Mouse (Mus musculus) ovary, postnatal 10 days (tissue): Measurements from ENCODE around the gene Hoxb3.

ENCODE experiments used
- DNase-seq: peaks from one replicate; pipeline ENCODE4 v3.0.0; 2022; ENCODE audit warnings: low spot score

Hoxb3 gene

DNA sequence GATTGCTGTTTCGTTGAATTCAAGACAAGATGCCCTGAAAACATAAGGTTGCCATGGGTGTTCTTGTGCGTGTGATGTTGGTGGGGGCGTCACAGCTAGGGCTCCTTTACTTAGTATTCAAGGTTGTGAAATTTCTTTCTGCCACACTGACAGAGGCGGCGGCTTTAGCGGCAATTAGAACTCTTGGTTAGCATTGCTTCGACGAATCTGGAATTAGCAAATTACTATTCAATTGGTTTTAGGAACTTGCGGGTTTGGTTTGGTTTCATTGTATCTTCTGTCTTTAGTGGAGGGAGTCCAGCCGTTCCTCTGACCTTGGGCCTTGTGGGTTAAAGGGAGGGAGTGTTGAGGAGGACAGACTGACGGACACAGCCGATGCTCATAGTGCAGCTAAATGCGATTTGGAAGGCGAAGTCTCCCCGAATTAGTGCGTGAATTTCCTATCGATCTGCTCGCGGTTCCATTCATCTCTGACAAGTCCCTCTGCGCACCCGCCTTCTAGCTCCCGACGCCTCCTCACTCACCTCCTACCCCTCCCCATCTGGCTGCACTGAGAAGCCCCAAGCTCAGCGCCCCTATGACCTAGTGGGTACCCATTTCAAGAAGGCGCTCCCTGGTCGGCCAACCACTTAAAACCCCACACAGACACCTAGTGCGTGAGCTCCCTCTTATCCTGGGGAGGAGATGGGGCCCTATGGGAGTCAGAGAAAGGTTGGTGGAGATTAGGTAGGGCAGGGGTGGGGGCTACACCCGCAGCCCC is 5.3 kb upstream of the Hoxb3 start, which contains the start of gene Hoxb4:
Hoxb4 (plus strand) TSS at position 660 of the 760 bp plus-strand sequence.
- no peak for DNase-seq

DNA sequence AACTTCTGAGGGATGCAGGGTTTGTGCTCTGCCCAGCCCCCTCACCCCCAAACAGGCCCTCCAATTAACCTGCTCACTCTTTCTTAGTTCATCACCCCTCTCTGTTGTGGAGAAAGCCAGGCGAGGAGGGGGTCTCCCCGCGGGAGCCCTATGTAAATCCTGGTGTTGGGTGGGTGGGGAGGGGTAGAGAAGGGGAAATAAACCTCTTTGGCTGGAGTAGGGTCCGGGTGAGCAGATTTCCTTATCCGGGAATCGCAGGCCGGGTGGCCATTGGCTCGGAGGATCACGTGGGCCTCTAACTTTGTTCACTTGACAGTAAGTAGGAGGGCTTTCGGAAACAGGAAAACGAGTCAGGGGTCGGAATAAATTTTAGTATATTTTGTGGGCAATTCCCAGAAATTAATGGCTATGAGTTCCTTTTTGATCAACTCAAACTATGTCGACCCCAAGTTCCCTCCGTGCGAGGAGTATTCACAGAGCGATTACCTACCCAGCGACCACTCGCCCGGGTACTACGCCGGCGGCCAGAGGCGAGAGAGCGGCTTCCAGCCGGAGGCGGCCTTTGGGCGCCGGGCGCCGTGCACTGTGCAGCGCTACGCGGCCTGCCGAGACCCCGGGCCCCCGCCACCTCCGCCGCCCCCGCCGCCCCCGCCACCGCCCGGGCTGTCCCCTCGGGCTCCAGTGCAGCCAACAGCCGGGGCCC is 4.6 kb upstream of the Hoxb3 start:
- DNase-seq: no peak

DNA sequence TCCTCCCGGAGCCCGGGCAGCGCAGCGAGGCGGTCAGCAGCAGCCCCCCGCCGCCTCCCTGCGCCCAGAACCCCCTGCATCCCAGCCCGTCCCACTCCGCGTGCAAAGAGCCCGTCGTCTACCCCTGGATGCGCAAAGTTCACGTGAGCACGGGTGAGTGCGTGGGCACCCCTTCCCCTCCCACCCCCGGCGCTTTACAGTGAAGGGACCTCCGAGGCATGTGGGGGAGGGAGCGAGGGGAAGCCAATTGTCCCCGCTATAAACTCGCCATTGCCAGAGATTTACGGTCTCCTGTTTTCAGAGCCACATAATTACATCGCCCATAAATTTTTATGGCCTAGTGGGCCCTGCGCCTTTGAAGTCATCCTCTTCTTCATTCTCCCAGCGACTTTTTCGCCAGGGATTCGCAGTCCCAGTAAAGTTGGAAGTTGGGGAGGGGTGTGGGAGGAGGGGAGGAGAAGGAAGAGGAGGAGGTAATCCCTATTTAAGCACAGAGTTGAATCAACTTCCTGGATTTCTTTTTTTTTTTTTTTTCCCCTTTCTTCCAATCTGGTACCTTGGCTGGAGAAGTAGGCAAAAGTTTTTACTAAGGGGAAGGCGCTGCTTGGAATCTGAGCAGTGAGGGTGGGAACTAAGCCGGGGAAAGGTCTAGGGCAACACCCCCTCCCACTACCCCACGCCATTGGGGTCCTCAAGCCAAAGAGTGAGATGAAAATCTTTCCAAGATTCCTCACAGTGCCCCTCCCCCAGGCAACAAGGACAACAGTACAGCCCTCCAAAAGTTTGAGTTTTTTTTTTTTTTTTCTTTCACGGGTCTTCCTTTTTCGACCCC is 3.8 kb upstream of the Hoxb3 start:
- DNase-seq: no peak

DNA sequence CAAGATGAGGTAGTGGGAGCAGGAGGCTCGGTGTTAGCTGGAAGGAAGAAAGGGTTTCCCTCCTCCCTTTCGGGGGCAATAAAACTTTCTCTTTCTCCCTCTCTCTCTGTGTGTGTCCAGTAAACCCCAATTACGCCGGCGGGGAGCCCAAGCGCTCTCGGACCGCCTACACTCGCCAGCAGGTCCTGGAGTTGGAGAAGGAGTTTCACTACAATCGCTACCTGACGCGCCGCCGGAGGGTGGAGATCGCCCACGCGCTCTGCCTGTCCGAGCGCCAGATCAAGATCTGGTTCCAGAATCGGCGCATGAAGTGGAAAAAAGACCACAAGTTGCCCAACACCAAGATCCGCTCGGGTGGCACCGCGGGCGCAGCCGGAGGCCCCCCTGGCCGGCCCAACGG is 3.2 kb upstream of the Hoxb3 start:
- no peak for DNase-seq

DNA sequence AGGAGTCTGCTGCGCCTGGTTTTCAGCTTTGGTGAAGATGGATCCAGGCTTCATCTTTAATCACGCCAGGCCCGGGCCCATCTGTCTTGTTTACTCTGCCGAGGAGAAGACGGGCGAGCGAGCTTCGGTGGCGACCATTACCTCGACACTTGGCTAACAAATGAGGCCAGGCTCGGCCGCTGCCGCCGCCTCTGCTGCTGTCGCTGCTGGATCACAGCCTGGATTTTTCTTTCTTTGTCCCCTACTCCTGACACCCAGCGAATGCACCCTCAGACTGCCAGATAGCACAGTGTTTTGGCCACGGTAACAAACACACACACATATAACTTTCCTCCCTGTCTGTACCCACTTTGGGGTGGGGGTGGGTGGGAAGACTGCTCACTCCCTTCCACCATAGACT is 2.4 kb upstream of the Hoxb3 start:
- no peak for DNase-seq

DNA sequence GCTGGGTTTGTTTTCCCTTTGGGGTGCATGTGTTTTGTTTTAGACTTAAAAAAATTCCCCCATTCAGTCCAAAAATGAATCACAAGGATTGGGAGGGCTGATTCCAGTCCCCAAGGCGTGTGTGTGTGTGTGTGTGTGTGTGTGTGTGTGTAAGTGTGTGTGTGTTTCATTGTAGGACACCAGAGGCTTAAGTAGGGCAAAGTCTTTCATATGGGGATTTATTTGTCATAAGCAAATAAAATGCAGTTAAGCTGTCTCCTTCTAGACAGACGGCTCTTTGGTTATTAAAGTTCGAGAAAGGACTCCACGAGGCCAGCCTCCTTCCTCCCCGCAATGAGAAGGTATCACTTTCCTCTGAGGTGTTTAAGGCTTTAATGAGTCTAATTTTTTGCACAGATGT is 1.3 kb upstream of the Hoxb3 start:
- no peak for DNase-seq

DNA sequence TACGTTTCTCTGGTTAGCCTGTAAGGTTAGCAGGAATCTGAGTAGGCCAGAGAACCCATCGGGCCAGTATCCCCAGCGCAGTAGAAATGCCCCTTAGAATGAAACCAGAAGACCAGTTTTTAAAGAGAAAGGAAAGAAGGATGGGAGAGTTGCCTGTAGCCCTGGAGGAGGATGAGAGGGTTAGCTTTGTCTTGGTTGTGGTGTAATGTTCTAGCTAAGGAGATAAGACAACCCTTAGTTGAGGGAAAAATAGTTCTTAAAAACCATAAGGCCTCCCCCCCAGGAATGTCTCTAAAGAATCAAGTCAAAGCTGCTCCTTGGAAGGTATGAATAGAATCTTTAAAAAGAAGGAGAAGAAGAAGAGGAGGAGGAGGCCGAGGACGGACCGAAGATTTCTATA is 388 bp upstream of the Hoxb3 start:
- no peak for DNase-seq

DNA sequence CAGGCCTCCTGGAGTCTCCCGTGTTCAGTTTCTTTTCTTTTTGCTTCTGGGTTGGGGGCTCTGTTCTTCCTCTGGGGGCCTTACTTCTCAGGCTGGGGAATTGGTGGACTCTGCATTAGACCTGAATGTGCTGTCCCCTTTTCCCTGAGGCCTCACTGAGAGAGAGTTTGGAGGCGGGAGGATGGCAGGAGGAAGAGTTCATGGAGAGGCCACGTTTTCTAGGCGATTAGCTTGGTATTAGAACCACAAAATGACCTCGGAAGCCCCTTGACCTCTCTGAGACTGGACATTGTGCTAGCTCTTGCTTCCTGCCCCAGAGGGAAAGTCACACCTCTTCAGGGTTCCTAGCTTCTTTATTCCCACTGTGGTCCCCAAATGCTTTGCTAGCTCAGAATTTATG is 999 bp downstream of the Hoxb3 start:
- no peak for DNase-seq

DNA sequence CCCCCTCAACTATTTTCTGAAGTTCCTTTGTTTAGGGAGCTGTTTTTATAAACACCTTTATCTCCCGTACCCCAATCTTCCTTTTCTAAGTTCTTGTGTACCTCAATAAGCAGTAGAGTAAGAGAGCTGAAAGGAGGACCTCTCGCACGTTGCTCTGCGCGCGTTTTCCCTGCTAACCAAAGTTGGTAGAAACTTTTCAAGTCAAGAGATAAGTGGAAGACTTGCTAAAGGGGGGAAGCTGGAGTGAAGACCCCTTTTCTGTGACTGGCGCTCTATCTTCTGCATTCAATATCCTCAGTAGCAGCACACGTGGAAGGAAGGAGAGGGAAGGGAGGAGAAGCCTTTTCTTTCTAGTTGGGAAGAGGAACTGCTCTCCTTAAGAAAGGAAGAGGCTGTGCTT is 1.8 kb downstream of the Hoxb3 start:
- no peak for DNase-seq

DNA sequence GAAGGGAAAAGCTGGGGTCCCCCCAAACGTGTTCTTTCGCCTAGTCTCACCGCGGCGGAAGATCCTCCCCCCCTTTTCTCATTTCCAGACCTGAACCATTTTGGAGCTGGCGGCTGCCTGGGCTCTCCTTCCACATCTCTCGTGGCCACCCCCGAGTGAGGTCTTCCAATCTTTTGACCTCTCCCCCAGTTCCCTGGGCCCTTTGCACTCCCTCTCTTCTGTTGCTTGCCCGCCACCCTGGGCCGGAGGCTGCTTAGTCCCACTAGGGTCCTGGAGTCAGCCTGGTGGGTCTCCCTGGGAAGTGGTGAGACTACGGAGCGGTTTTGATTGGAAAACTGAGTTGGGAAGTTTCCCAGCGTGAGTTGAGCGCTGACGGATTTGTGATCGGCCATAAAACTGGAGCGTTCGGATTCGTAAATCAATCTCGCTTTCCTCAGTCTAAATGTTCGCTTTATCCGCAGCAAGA is 2.7 kb downstream of the Hoxb3 start:
- no peak for DNase-seq

DNA sequence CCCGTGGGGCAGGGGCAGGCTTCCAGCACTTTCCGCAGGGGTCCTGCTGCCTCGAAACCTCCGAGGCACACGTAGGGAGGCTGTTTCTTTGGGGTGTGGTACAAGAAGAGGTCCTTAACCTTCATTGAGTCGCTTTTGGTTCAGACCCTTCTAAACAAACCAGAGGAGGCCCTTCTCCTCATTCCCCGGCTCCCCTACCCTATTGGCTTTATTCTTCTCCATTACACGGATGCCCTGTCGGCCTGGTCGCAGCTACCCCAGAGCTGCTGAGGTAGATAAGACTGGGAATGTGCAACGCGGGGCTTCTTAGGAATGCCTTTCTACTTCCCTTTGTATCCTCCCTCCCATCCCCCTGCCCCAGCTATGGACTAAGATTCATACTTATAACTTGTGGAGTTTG is 3.6 kb downstream of the Hoxb3 start:
- DNase-seq: no peak

DNA sequence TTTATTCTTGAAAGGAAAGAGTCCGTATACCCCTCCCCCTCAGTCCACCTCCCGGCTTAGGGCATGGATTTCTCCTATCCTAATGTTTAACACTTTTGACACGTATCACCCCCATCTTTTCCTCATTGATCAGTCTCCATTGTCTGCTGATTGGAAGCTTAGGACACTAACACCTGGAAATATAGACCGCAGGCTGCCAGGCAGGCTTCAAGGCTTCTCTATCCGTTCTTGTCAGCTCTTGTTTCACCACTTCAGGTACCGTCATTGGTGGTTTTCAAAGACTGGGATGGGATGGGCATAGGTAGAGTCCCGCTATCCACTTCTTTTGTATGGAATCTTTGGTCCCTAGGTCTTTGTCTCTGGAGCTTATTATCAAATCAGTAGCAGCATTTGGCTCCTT is 4.0 kb downstream of the Hoxb3 start:
- no peak for DNase-seq

DNA sequence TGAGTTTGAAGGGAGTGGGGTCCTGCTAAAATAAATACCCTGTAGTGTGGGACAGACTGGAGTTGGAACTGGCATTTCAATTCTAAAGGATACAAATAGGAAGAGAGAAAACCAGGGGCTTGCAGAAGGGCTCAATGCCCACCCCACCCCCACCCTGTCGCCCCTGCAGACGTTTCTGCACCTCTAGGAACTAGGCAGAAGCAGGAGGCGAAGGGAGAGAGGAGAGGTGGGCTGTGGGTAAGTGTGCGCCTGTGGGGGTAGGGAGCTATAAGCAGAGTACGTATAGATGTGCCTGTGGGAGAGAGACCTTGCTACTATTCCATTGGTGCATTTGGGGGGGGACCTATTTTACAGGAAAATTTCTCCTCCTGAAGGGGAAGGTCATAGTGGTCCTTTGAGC is 4.6 kb downstream of the Hoxb3 start:
- DNase-seq: no peak

DNA sequence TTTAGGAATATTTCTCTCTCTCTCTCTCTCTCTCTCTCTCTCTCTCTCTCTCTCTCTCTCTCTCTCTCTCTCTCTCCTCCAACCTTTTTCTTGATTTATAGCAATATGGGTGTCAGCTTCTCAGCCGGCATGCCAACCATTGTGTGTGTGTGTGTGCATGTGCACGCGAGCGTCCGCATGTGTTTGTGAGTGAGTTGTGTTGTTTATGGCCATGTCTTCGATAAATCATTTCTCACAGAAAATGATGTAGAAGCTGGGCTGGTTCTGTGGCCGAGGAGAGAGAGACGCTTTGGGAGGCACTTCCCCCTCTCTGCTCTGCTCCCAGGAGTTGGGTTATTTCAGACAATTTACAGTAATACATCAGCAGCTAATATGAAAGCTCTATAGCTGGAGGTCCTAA is 5.5 kb downstream of the Hoxb3 start:
- no peak for DNase-seq

DNA sequence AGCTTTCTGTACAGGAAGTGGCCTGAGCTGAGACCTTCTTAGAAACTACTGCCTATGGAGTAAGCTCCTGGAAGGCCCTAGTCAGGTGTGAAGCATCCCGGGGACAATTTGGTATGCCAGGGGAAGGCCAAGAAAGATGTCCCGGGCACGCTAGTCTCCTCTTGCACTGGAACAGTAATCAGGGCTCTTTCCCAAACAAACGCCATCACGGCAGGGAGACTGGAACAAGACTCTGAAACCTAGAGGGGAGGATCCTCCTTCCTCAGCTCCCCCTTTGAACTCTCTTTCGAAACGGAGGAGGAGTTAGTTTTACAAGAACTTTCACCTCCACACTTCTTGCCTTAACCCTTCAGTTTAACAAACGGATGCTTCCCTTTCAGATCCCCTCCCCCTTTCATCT is 9.0 kb downstream of the Hoxb3 start:
- no peak for DNase-seq

DNA sequence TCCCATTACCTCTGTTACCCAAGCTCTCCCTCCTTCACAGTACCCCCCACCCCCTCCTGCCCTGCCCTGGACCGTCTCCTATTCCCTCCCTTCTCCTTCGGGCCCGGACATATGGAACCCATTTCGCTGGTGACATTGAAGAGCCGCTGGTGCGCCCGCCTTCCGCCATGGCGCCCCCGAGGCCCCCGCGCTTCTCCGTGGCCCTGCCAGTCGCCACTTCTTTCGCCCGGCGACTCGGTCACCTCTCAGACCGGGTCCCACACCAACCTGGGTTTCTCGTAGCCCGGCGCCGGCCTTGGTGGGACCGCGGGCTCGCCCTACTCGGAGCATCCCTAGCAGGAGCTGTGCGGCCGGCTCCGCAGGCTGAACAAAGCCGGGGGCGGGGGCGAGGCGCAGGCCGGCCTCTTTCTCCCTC is 9.5 kb downstream of the Hoxb3 start:
- DNase-seq: no peak

DNA sequence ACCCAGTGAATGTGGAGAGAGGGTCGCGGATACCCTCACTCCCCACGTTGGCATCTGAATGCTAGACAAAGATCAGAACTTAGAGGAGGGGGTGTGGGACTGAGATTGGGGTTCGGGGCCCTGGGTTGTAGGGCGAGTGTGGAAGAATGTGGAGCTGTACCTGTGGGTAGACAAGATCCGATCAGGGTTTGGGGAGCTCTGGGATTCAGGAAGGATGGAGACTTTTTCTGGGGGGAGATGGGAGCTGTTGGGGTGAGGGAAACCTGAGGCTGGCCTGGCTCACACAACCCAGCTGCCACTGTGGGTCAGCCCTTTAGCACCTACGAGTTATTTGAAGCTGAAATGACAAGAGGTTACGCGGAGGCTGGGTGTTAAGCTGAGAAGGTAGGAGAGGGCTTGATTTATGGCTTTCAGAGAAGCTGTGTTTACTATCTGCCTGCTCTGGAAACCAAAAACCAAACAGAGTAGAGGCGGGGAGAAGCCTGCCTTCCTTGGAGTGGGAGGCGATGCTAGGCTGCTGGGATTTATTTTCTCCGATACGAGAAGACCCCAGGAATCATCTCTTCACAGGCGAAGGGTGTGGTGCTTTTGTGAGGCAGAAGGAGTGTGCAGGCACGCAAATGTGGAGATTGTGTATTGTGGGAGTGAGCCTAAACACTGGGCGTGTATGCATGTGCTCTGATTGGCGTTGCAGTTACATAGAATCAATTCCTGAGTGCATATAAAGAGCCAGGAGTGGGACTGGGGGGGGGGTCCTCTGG is 10.3 kb downstream of the Hoxb3 start:
- no peak for DNase-seq

DNA sequence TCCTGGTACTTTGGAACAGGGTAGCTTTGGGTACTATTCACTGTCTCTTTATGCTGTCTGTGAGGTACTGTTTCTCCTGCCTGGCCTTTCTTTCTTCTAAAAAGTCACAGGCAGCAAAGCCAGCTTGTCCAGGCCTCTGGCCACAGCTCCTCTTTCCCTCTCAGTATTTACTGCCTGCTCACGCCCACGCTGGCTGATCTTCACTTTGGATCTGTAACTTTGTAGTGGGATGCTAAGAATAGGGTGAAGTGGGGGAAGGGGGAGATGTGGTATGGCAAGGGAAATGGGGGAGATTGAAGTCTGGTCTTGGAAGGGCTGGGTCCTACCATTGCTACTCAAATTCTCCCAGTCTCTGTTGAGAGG is 10.9 kb downstream of the Hoxb3 start:
- DNase-seq: no peak

DNA sequence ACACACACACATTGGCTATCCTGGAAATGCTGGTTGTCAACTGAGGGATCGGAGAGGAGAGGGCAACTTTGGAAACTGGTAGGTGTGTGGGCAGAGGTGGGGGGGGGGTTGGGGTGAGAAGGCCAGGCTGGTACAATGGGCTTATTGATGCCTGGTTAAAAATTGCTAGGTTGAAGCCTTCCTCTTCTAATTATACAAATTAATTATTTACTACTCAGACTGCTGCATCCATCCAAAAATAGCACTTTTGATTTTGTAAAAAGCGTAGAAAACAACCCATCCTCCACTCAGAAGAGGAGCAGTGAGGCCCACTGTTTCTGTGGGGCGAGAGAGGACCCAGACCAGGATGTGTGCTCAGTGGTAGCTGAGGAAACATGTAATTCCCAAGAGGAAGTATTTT is 11.9 kb downstream of the Hoxb3 start:
- no peak for DNase-seq

DNA sequence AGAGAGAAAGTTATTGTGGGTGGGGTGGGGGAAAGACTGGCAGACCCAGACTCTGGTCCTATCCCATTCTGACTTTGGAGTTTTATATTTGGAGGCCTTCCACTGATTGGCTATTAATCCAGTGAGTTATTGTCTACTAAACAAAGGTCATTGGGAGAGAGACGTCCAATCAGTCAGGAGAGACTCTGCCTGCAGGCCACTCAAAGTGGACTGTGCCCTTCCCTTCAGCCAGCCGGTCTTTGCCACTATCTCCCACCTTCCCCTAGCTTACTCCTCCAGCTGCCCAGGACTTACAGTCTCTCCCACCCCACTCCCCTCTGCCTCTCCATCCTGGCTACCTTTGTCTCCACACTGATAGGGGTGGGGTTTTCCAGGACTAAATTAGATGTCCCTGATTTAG is 13.5 kb downstream of the Hoxb3 start:
- no peak for DNase-seq

DNA sequence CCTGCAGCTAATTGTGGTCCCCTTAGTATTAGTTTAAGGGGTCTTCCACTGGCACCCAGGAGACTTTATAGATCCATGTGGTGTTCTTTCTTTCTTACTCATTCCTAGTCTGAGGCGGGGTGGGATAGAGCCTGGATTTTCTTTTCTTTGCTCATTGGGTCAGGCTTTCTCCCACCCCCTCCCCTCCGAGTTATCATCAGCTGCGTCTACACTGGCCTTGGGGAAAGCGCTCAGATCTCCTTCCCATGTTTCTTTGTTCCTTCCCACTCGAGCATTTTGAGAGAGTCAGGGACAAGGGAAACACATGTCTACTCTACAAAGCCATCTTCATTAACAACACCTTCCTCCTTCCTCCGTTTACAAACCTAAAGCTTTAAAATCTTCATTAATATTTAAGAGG is 13.9 kb downstream of the Hoxb3 start:
- no peak for DNase-seq
